In the genomic region with DNA sequence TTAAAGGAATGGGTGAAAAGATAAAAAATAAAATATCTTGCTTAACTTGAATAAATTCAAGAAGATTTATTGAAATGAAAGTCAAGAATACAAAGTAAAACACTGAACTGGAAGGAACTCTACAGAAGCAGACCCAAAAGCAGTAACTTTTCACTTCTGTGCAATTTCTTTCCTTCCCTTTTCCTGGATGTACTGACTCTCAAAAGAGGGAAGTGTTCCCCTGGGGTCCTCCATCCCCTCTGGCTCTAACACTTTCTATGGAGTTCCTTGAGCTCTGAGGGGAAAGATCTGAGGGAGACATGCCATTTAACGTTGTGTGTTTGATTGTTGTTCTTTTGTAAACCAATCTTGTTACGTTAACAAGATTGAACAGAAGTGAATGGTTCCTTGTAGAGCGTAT, we compare ENCODE assay signal across 29 mouse cellular contexts.
"Had no signal": no experiment of that assay in that cellular context is flagged by ENCODE, and none has a peak within 500 bp of the region (broad histone marks: within the 10 kb centered on the region; RNA-seq: fewer than 3 reads in every experiment).

No protein-coding gene starts in this region.

- H3K36me3 ChIP-seq: embryonic facial prominence, embryonic 10.5 days; embryonic facial prominence, embryonic 12.5 days; embryonic facial prominence, embryonic 13.5 days; embryonic facial prominence, embryonic 15.5 days; forebrain, embryonic 10.5 days; forebrain, embryonic 12.5 days; forebrain, embryonic 15.5 days had no signal

- H3K27ac ChIP-seq: embryonic facial prominence, embryonic 10.5 days; embryonic facial prominence, embryonic 12.5 days; embryonic facial prominence, embryonic 13.5 days; embryonic facial prominence, embryonic 15.5 days; forebrain, embryonic 10.5 days; forebrain, embryonic 12.5 days; forebrain, embryonic 13.5 days; forebrain, embryonic 15.5 days; gastrocnemius, adult 2 months; heart, adult 2 months had no signal

- ATAC-seq: forebrain, embryonic 13.5 days; forebrain, embryonic 14.5 days; forebrain, embryonic 15.5 days; forebrain, embryonic 16.5 days; forebrain, postnatal 0 days had no signal

- H3K9ac ChIP-seq: embryonic facial prominence, embryonic 12.5 days; embryonic facial prominence, embryonic 13.5 days; embryonic facial prominence, embryonic 15.5 days; forebrain, embryonic 12.5 days; forebrain, embryonic 13.5 days; forebrain, embryonic 15.5 days; forebrain, postnatal 0 days had no signal

- H3K9me3 ChIP-seq: embryonic facial prominence, embryonic 10.5 days; embryonic facial prominence, embryonic 12.5 days; embryonic facial prominence, embryonic 13.5 days; embryonic facial prominence, embryonic 15.5 days; forebrain, embryonic 10.5 days; forebrain, embryonic 12.5 days; forebrain, embryonic 13.5 days; forebrain, embryonic 15.5 days had no signal

- H3K4me2 ChIP-seq: embryonic facial prominence, embryonic 12.5 days; embryonic facial prominence, embryonic 13.5 days; embryonic facial prominence, embryonic 15.5 days; forebrain, embryonic 12.5 days; forebrain, embryonic 13.5 days; forebrain, embryonic 15.5 days had no signal

- H3K4me3 ChIP-seq: embryonic facial prominence, embryonic 10.5 days; embryonic facial prominence, embryonic 12.5 days; embryonic facial prominence, embryonic 13.5 days; embryonic facial prominence, embryonic 15.5 days; erythroblast, embryonic 14.5 days; forebrain, embryonic 10.5 days; forebrain, embryonic 12.5 days; forebrain, embryonic 13.5 days; forebrain, embryonic 15.5 days; gastrocnemius, adult 2 months; heart, adult 2 months had no signal

- H3K4me1 ChIP-seq: embryonic facial prominence, embryonic 10.5 days; embryonic facial prominence, embryonic 12.5 days; embryonic facial prominence, embryonic 13.5 days; embryonic facial prominence, embryonic 15.5 days had no signal

- H3K27me3 ChIP-seq: embryonic facial prominence, embryonic 12.5 days; embryonic facial prominence, embryonic 13.5 days; embryonic facial prominence, embryonic 15.5 days; forebrain, embryonic 12.5 days; forebrain, embryonic 13.5 days; forebrain, embryonic 15.5 days had no signal

- DNase-seq: cerebellum, adult 2 months; cerebellum, adult 8-10 months; cerebellum, adult 9-10 months; cerebellum, adult 9-11 months; cerebellum, postnatal 10 days; cerebellum, postnatal 14 days; cerebellum, postnatal 25 days; cerebellum, postnatal 36 days; embryo, embryonic 11 days; forebrain, postnatal 0 days; gastrocnemius, adult 2 months; gastrocnemius, postnatal 10 days; gastrocnemius, postnatal 14 days; gastrocnemius, postnatal 25 days; gastrocnemius, postnatal 36 days; heart, adult 11 months; heart, adult 18-20 months; heart, adult 2 months had no signal
